Mouse (Mus musculus) kidney, postnatal 14 days (tissue): ENCODE data around the gene Spon1.

Source experiments
- DNase-seq: peaks from one replicate; pipeline ENCODE4 v3.0.0; 2022; ENCODE audit warnings: mixed read lengths

The Spon1 gene

DNA sequence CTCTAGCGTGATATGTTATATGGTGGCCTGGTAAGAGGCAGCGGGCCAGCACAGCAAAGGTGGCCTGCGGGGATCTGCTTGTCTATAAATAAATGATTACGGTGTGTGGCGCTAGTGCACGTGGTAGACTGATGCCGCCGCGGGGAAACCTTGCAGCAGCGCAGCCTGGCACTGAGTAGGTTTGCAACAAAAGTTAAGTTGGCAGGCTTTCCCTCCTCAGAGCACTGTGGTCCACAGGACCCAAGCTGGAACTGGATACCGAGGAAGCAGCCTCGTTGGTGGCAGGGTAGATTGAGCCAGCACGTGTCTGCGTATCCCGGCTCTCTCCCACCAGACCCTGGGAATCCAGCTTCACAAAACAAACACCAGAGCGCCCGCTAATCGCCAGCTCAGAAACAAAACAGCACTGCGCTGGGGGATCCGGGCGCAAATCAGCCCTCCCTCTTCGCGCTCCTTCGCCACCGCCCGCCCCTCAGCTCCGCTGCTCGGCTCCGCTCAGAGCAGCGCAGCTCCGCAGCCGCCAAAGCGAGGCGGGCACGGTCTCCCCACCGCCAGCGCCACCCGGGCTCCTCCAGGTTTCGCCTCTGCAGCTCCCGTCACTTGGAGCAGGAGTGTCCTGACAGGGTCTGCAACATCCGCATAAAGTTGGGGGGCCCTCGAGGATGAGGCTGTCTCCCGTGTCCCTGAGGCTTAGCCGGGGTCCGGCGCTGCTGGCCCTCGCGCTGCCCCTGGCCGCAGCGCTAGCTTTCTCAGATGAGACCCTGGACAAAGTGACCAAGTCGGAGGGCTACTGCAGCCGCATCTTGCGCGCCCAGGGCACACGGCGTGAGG, at the start of gene Spon1:
Spon1 (plus strand) TSS at position 332 of the 831 bp plus-strand sequence.
- DNase-seq = peak; percentile 54

DNA sequence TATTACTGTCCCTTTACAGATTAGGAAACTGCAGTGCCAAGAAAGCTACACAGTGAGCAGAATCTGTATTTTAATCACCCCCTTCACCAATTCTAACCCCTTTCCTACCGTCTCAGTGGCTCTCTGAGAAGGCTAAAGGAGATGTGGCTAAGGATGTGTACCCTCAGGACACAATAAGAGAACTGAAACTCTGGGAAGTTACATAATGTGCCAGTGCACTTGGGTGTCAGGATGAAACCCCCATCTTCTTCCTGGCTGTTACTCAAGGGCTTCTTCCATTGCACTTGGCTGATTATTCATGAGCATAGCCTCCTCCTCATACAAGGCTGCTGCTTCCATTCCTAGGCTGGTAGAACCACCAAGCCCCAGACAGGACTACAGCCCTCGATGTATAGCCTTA, 43.8 kb upstream of the Spon1 start:
- no peak for DNase-seq

DNA sequence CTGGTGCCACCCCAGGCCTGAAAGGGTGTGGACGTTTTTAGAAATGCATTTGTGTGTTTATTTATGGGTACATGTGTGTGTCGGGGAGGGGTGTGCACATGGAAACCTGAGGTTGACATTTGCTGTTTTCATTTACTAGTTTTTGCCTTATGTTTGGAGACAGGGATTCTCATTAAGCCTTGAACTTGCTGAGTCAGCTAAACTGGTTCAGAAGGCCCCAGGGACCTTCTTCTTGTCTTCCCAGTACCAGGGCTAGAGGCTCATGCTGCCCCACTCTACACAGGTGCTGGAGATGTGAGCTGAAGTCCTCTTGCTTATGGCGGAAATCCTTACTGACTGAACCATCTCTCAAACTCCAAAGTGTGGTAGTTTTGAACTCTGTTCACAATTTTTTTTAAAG, 41.9 kb upstream of the Spon1 start:
- no peak for DNase-seq

DNA sequence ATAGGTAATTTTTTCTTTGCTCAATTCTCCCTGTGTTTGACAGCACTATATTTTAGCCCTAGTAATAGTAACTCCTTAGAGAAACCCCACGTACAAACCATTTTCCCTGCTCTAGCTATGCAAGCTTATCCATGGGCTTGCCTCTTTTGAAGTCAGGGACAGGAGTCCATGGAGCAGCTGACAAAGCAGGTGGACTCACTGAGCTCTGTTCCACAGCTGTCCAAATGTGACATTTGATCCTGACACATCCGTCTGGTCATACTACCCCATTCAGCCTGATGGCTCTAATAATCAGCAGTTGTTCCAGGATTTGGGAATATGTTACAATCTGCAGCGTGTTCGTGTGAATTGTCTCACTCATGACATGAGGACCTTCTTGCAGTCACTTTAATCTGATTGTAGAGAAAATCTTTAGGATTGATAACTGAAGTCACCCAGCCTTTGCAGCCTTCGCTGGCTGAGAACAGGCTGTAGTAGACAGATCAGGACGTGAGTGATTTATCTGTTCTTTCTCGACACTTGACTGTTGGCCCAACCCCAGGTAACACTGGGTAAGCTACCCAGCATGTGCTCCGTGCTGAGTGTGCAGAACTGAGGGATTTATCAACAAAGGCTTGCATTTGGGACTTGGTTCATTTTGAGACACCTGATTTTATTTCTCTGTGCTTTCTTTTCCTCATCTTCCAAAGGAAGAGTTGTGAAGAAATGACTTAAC, 37.6 kb upstream of the Spon1 start:
- DNase-seq = no peak

GRCm38 (mm10) chr7:113728926-113729325, 36.9 kb upstream of the Spon1 start:
- no peak for DNase-seq

DNA sequence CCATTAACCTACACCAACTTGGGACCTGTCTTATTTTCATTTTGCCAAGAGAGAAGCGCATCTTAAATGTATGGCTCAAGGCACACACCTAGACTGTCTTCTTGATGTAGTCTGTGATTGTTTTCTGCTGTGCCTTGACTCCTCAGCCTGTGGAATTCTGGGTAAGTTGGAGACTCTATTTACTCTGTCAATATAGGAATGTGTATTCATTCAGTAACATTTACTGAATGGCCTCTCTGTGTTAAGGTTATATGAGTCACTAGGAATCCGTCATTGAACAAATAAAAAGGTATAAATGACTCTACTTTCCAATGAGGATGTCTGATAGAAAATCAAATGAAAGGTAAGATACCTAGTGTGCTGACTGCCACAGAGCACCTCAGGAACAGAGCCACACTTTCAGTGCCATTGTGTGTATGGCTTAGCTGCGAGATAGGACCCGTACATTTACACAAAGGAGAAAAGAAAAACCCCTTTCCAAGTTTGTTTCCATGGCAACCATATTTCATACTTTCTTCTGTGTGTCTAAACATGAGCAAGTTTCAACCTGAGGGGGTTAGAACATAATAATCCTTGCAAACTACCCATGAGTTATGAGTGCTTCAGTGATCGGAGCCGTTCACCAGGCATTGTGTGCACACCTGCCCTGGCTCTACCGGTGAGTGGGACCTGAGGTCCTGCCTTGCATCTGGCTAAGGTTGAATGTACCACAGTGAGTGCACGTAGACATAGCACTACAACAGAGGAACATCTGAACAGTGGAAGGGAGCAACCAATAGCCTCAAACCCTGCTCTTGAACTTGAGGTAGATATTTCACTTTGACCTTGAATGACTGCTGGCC, 35.2 kb upstream of the Spon1 start:
- no peak for DNase-seq

- DNase-seq = no peak
Measured at GRCm38 (mm10) chr7:113737790-113738362, 27.9 kb upstream of the Spon1 start.

GRCm38 (mm10) chr7:113739181-113739580, 26.6 kb upstream of the Spon1 start:
- DNase-seq = no peak

- no peak for DNase-seq
Measured at GRCm38 (mm10) chr7:113742644-113743043, 23.2 kb upstream of the Spon1 start.

GRCm38 (mm10) chr7:113743982-113744381, 21.8 kb upstream of the Spon1 start:
- DNase-seq = no peak

GRCm38 (mm10) chr7:113756616-113757015, 9.2 kb upstream of the Spon1 start:
- DNase-seq = no peak

DNA sequence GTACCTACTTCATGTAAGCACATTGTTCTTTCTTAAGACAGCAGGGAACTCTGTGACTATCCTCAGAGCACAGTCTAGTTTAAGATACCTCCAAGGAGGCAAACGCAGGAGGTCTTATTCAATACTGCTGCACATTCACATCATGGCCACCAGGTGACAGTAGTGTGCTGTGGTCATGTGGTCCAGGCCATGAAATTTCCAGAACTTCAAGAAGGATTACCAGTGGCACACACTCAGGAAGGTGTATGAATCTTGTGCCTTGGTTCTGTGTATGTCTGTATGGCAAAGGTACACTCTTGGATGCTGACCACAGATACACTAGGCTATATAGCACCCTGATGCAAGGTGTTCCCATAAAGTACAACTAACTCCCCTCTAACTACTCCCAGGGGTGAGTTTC, 6.6 kb upstream of the Spon1 start:
- DNase-seq = peak; percentile 69

- DNase-seq = no peak
Measured at GRCm38 (mm10) chr7:113765133-113765532, 665 bp upstream of the Spon1 start.

DNA sequence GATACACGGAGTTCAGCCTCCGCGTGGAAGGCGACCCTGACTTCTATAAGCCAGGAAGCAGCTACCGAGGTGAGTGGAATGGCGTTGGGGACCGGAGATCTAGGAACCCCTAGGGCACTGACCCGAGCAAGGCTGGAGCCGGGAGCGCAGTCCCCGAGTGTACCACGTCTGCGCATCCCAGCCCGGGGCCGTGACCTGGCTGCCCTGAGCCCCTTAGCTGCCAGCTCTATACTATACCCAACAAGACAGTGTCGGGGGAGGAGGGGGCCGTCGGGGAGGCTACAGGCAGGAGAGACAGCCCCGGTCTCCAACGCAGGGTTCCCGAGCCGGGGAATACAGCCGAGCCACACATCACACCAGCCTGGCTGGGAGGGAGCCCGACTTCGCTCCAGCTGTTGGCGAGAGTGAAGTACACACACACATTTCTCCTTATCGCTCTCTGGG, 722 bp downstream of the Spon1 start:
- no peak for DNase-seq

GRCm38 (mm10) chr7:113767546-113767945, 1.7 kb downstream of the Spon1 start:
- peak; percentile 30 for DNase-seq

- peak; percentile 22 for DNase-seq
Measured at GRCm38 (mm10) chr7:113768174-113768935, 2.6 kb downstream of the Spon1 start.

- DNase-seq = no peak
Measured at GRCm38 (mm10) chr7:113769281-113769680, 3.5 kb downstream of the Spon1 start.

GRCm38 (mm10) chr7:113772135-113772534, 6.3 kb downstream of the Spon1 start:
- DNase-seq = no peak

DNA sequence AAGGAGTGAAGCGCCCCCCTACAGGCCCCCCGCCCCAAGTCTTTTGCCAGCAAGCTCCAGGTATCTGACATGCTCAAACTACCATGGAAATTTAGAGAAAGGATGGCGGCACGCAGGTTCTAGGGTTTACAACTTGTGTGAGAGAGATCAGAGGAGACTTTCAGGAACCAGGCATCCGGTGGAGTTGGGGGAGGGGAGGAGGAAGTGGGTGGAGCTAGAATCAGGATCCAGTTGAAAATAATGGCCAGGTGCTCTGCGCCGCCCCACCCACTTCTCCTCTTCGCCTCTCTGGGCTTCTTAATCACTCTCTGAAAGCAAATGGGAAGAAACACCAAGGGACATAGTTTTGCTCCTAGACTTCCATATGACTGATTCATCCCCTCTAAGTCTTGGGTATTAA, 7.6 kb downstream of the Spon1 start:
- DNase-seq = no peak

- DNase-seq = peak; percentile 73
Measured at GRCm38 (mm10) chr7:113774039-113774438, 8.2 kb downstream of the Spon1 start.

DNA sequence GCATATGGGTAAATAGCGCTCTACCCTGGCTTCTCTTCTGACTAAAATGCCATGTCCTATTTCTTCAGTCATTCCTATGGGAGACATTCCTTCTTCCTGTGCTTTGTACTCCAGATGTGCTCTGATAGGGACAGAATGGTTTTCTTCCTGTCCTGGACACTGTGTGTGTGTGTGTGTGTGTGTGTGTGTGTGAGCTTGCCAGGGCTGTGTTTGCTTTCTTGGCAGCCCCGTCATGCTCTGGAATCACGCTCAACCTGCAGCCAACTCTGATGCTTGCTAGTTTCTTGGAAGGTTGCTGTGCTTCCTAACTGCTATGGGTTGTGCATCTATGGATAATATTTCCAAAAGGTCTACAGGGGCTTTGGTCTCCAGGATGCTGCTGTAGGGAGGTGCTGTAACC, 9.1 kb downstream of the Spon1 start:
- no peak for DNase-seq

- DNase-seq = no peak
Measured at GRCm38 (mm10) chr7:113778546-113778945, 12.7 kb downstream of the Spon1 start.
